Mouse (Mus musculus) small intestine, adult 2 months (tissue): Measurements from ENCODE around the gene Znhit3. TPM values are rescaled to one million over a fixed set of nuclear protein-coding genes. Genes with fewer than 3 reads are reported as not detected.

Source experiments
- H3K27ac ChIP-seq: fragments of 200-500 bp; 2 replicates; pipeline ENCODE4 v1.5.1; 2012; ENCODE audit warnings: low read depth, low read length, control low read depth, inconsistent platforms; ENCODE audit not compliant: insufficient read depth
- H3K27me3 ChIP-seq: fragments of 200-500 bp; 2 replicates; pipeline ENCODE4 v1.6.1; 2012; ENCODE audit warnings: mild to moderate bottlenecking, moderate library complexity, low read length, inconsistent platforms; ENCODE audit not compliant: control insufficient read depth, insufficient read depth
- H3K36me3 ChIP-seq: fragments of 200-500 bp; 2 replicates; pipeline ENCODE4 v1.6.1; 2012; ENCODE audit warnings: mild to moderate bottlenecking, low read length, control low read depth, inconsistent platforms; ENCODE audit not compliant: control insufficient read depth, insufficient read depth
- H3K4me1 ChIP-seq: fragments of 200-500 bp; 2 replicates; pipeline ENCODE4 v1.6.1; 2012; ENCODE audit warnings: low read length, inconsistent platforms, mixed read lengths; ENCODE audit not compliant: control insufficient read depth, insufficient read depth, insufficient read length
- H3K4me3 ChIP-seq: fragments of 200-500 bp; 2 replicates; pipeline ENCODE4 v1.5.1; 2012; ENCODE audit warnings: low read depth, mild to moderate bottlenecking, control low read depth, inconsistent platforms, low read length, moderate library complexity
- CTCF ChIP-seq: fragments of 200-500 bp; IDR thresholded peaks from 2 replicates; pipeline ENCODE4 v1.5.1; 2012; ENCODE audit warnings: low read depth, mild to moderate bottlenecking, control low read depth, inconsistent platforms, low read length, moderate library complexity, mixed read lengths; ENCODE audit not compliant: insufficient replicate concordance, insufficient read length; ENCODE audit errors: extremely low read depth
- POLR2A ChIP-seq: fragments of 200-500 bp; IDR thresholded peaks from 2 replicates; pipeline ENCODE4 v1.6.1; 2012; ENCODE audit warnings: low read depth, mild to moderate bottlenecking, control low read depth, inconsistent platforms, low read length, moderate library complexity
- WGBS: fragments of 180-500 bp; shearing (Covaris S2); methylation state at CpG from one replicate; pipeline ENCODE4 v1.1.7; 2018; 5-methylcytosine and 5-hydroxymethylcytosine counted together
- polyA plus RNA-seq: library from polyadenylated mRNA; depleted of rRNA; stranded (reverse); fragments of >200 nt; gene quantifications from 2 replicates; pipeline ENCODE4 v1.2.3, GENCODE M21; 2012

Gene Znhit3
- polyA plus RNA-seq, 1 experiment, result 4.3 TPM

- Histone ChIP-seq H3K36me3 (peaks cover 71% of the 10 kb centered on the region), H3K4me3 (no peak overlapping the region), H3K27ac (no peak overlapping the region), H3K27me3 (no peaks in the 10 kb centered on the region), H3K4me1 (no peaks in the 10 kb centered on the region)
- TF ChIP-seq POLR2A (no peak), CTCF (no peak)
- 61% methylated on average over 3 of the region's 3 CpGs for WGBS
Measured at GRCm38 (mm10) chr11:84907081-84907480, 9.1 kb downstream of the Znhit3 start.

GRCm38 (mm10) chr11:84904597-84905144 is 11.5 kb downstream of the Znhit3 start:
- 79% methylated on average over 9 of the region's 9 CpGs for WGBS
- Histone ChIP-seq H3K4me1 (no peaks in the 10 kb centered on the region), H3K36me3 (peaks cover 75% of the 10 kb centered on the region), H3K4me3 (no peak overlapping the region), H3K27me3 (no peaks in the 10 kb centered on the region), H3K27ac (no peak overlapping the region)
- no peak for TF ChIP-seq POLR2A
- no peak for TF ChIP-seq CTCF

- H3K27me3 ChIP-seq, result no peaks in the 10 kb centered on the region
- H3K4me1 ChIP-seq, result no peaks in the 10 kb centered on the region
- H3K36me3 ChIP-seq, result peaks cover 45% of the 10 kb centered on the region
- no peak overlapping the region for H3K27ac ChIP-seq
- WGBS, result 83% methylated on average over 15 of the region's 15 CpGs
- no peak overlapping the region for H3K4me3 ChIP-seq
- TF ChIP-seq POLR2A (no peak), CTCF (no peak)
Measured at GRCm38 (mm10) chr11:84893113-84893512, 23.1 kb downstream of the Znhit3 start.

DNA sequence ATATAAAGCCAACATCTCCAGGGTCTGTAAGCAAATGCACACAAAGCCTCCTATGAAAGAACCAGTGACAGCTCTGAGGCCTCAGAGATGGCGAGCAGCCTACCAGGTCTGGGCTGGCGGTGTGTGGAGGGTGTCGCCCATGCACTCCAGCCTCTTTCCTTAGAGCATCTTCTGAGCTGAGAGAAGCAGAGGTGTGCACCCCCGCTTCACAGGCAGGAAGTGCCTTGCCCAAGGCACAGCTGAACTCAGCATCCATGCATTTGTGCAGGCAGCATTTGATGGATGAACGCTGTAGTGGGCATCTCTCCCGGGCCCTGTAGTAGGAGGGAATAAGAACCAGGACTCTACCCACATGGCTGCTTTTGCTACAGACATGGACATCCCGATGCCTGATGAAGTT is 24.5 kb downstream of the Znhit3 start:
- Histone ChIP-seq H3K4me3 (no peak overlapping the region), H3K36me3 (peaks cover 45% of the 10 kb centered on the region), H3K4me1 (no peaks in the 10 kb centered on the region), H3K27me3 (no peaks in the 10 kb centered on the region), H3K27ac (no peak overlapping the region)
- no peak for TF ChIP-seq CTCF
- no peak for TF ChIP-seq POLR2A
- WGBS, result 93% methylated on average over 7 of the region's 7 CpGs

- Histone ChIP-seq H3K4me3 (no peak overlapping the region), H3K36me3 (peaks cover 41% of the 10 kb centered on the region), H3K4me1 (peaks cover 7% of the 10 kb centered on the region; the same call in 1 of the 2 replicates), H3K27ac (no peak overlapping the region), H3K27me3 (no peaks in the 10 kb centered on the region)
- TF ChIP-seq CTCF, result no peak
- TF ChIP-seq POLR2A, result no peak
- 53% methylated on average over 2 of the region's 2 CpGs for WGBS
Measured at GRCm38 (mm10) chr11:84889492-84889891, 26.7 kb downstream of the Znhit3 start.

DNA sequence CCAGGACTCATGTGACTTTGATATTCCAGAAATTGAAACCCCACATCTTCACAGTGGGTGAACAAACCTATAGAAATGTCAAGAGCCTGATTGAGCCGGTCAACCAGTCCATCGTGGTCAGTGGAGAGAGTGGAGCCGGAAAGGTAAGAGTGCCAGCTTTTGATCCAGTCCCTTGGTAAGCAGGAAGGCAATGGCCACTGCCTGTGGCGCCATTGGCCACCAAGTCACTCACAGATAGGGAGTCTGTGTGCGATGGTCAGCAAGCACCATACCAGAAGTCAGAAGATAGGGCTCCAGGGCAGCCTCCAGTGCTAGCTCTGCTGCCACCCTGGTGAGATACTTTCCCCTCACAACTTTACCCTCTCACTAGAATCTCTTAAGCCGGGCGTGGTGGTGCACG is 28.1 kb downstream of the Znhit3 start:
- Histone ChIP-seq H3K27me3 (no peaks in the 10 kb centered on the region), H3K4me1 (peaks cover 7% of the 10 kb centered on the region; the same call in 1 of the 2 replicates)

DNA sequence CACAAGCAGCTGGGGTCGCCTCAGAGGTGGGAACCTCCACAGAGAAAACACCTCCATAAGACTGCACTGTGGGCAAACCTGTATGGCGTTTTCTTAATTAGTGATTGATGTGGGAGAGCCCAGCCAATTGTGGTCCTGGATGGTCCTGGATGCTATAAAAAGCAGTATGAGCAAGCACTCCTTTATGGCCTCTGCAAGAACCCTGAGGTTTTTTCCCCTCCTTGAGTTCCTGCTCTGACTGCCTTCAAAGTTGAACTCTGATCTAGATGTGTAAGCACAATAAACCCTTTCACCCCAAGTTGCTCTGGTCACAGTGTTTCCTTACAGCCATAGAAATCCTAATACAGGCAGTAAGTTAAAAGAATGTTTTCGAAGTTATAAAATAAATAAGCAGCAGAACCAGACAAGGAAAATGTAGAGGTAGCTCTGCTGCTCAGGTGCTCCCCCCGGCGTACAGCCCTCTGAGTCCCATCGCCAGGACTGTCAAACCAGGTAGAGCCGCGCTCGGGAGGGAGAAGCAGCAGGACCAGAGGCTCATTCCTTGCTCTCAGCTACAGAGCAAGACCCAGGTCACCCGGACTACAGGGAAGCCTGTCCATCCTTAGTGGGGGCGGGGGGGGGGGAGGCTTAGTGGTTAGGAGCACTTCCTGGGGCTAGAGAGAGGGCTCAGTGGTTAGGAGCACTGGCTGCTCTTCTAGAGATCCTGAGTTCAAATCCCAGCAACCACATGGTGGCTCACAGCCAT is 29.2 kb downstream of the Znhit3 start:
- TF ChIP-seq CTCF, result no peak
- no peak for TF ChIP-seq POLR2A
- 46% methylated on average over 11 of the region's 11 CpGs for WGBS
- H3K36me3 ChIP-seq, result peaks cover 33% of the 10 kb centered on the region
- H3K4me1 ChIP-seq, result peaks cover 7% of the 10 kb centered on the region; the same call in 1 of the 2 replicates
- H3K27ac ChIP-seq, result peak overlapping the region; percentile 97
- no peaks in the 10 kb centered on the region for H3K27me3 ChIP-seq
- H3K4me3 ChIP-seq, result 0 out of 2 replicates have a peak overlapping the region, but pooled peaks have one; percentile 24

More for the DNA sequence above, 28.1 kb downstream of the Znhit3 start:
- H3K27ac ChIP-seq, result no peak overlapping the region
- no peak overlapping the region for H3K4me3 ChIP-seq
- TF ChIP-seq POLR2A, result no peak
- no peak for TF ChIP-seq CTCF
- H3K36me3 ChIP-seq, result peaks cover 37% of the 10 kb centered on the region
- WGBS, result 98% methylated on average over 8 of the region's 8 CpGs
